Mouse (Mus musculus) embryo, embryonic 9.5 days (tissue): ENCODE data around the gene Gatad2a.
A peak's percentile ranks its signal among the peaks of the same experiment; 100 is the strongest.

ENCODE experiments used
- DNase-seq: peaks from one replicate; pipeline ENCODE4 v3.0.0-alpha.2; 2017; ENCODE audit errors: extremely low spot score

The Gatad2a gene

DNA sequence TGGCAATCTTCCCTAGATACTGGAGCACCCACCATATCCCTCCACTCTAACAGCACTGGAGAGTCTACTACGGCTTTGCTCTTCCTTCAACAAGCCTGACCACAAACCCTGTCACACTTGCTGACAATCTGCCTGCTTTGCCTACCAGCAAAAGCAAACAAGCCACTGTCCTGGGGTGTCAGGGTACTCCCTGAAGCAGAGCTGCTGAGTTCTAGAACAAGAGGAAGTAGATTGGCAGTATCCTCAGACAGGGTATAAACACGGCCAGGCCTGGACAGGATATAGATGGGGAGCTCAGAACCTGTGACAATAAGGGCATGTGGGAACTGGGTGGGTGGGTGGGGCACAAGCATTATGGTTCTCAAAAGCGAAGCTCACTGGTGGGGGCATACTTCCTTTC lies 58.7 kb downstream of the Gatad2a start:
- DNase-seq, result no peak

DNA sequence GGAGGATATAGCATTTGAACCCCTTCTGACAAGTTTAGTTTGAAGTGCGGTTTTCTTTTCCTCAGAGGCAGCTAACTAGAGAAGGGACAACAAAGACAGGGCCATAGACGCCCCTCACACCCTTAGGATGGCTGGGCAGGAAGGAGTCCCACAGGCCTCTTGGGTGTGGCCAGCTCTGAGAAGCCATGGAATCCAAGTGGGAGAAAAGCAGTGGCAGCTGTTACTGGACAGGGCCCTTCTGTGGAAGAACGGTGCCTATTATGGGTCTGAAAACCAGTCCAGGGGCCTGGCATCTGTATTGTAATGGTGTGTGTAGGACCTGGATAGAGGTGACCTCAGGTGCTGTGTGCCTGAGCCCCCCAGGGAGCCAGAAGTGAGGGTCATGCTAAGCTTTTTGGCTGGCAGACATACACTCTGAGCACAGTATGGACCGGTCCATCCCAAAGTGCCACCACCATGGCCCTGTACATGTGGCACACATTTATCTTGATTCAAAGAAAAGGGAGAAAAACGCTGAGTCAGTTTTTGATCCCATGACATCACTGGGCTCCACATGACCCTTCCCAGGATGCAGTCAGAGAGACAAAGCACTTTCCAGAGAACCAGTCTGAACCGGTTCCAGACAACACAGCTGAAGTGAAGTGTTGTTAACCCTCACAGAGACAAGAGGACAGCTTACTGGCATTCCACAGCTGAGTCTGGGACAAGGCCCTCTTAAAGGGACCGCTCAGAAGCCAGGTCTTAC lies 60.0 kb downstream of the Gatad2a start:
- DNase-seq, result peak; percentile 39

DNA sequence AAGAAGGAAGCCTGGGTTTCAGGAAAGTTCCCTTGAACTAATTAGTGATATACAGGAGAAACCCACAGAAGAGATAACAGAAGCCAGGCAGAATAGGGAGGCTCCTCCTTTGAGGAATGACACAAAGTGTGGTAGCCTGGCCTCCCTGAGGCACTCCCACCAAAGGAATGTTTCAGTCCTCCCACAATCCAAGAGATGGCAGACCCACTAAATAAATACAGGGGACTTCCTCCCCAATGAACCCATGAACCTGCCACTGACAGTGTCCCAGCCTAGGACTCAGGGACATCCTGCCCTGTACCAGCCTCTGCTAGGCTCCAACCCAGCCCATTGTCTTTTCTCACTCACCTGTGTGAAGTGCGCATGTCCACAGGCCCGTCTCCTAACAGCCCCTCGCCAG lies 60.8 kb downstream of the Gatad2a start:
- no peak for DNase-seq

DNA sequence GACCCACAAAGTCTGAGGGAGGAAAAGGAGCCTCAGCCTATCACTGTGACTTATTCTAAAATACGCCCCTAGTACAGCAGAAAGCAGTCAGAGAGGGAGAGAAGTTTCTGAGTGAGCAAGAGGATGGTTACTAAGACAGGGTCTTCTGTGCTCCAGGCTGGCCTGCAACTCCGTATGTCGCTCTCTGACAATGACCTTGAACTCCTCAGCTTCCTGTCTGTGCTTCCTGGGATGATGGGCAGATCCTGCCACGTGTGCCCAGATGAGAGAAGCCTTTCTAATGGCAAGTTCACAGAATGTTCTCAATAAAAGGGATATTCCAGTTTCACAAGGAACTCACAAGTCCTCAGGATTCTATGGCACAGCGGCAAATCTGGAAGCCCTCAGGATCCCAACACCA lies 61.6 kb downstream of the Gatad2a start:
- DNase-seq, result no peak

DNA sequence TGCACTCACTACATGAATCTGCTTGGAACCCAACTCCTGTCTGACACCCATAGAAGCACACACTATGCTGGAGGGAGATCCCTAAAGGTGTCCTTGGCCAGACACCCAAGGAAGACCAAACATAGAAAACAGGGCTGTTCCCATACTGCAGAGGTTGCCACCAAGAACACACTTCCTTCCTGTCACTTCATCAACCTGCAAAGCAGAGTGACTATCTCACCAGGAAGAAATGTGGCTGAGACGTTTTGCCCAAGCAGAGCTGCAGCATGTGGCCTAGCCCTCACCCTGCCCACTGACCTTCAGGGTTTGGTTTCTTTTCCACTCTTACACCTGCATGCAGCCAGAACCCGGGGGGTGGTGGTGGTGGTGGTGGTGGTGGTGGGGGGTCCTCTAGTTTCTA lies 62.4 kb downstream of the Gatad2a start:
- no peak for DNase-seq

DNA sequence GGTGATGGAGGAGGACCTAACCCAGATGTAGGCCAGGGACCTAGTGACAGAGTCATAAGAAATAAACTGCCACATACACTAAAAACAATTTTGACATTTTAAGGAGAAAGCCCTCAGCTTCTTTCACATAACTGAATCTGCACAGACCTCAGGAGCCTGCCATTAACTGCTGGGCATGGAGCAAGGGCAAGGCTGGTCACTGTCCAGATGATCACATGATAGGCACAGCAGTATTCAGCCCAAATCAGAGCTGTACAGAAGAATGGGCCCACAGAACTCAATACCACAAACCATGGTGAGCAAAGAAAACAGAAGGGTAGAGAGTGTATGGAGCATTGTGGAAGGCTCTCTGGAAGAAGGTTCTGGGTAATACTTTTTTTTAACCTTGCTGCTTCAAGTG lies 69.3 kb downstream of the Gatad2a start:
- no peak for DNase-seq

DNA sequence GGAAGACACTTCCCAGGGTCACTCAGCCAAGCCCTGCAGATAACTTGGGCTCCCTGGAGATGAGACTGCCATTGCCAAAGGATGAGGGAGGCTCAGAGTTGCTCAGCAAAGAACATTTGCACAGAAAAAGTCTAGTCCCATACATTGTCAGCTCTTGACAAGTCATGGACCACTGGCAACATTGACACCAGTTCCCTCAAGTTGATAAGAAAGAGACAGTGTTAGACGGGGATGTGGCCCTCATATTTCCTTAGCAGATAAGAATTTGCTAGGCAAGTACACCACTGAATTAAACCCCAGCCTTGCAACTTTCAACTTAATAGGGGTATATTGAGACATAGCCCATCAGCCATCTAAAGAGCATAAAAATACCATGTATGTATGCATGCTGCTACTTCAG lies 72.2 kb downstream of the Gatad2a start:
- no peak for DNase-seq

DNA sequence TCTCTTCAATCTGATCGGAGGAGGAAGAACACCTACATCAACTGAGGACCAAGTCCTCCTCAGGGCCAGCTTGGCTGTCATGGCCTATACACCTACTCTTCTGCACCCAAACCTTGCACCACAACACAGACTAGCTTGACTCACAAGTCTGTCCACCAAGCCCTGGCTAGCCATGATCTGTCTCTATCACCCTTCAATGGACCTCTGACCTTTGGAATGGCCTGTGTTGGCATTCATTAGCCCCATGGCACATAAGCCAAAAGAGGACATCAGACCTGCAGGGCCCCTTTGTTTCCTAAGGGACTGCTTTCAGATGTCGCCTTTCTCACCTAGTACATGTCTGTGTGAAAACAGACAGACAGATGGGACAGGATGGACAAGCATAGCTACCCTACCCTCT lies 75.0 kb downstream of the Gatad2a start:
- DNase-seq, result no peak

DNA sequence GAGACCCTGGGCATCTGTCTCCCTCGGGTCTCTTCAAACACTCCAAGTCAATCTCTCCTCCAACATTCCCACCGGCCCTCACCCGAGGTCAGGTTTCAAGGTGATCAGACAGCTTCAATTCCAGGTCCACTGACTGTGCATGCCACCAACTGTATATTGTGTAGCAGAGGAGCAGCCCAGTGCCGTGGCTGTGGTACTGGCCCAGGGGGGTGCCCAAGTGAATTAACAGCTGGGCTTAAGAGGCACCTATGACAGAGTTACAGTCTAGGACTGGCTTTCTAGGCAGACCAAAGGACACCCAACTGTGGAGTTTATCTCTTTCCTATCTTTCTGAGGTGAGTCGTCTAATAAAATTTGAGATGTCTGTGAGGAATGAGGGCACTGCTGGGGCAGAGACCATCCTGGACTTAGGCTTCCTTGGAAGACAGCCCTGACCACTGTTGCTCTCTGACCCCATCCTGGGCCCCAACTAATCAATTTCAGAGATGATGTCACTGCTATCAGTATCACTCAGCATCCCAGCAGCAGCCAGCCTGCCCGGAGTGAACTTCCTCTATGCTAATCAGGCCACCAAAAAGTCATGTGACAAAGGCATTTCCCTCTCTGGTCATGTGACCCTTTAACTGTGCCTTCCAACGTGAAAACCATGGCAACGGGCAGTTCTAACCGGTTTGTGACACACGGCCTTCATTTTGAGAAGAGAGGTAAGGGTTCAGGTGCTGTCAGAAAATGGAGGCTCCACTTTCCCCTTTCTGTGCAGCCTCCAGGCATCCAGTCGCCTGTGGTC lies 76.1 kb downstream of the Gatad2a start:
- DNase-seq, result peak; percentile 55

DNA sequence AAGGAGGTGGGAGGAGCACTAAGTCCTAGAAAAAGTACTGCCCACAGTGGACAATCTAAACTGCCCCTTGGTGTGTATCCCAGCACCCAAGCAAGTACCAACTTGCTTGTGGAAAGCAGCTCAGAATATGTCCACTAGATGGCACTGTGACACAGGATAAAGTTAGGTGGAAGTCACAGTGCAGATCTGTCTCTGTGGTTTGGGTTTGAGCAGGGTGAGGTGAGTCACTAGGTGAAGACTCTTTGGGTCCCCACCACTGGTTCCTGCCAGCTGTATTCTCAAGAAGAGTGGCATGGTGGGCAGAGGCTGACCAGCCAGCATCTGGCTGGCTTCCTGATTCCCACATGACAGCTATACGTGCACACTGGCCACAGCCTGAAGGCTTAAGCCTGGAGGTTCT lies 77.2 kb downstream of the Gatad2a start:
- peak; percentile 84 for DNase-seq

DNA sequence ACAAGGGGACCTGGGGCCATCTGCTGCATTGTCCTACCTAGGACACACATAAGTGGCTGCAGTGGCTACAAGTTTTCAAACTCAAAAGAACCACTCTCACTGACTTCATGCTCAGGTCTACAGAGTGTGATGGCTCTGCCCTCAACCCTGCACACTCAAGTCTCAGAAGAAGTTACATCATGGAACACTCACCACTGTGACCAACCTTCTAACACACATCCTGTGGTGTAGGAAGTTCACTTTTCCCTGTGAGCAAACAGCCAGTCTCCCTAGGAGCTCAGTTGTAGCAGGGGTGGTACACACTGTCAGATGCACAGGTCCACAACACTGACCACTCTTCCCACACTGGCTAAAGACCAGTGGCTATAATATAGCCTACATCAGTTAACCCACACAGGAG lies 77.7 kb downstream of the Gatad2a start:
- no peak for DNase-seq

DNA sequence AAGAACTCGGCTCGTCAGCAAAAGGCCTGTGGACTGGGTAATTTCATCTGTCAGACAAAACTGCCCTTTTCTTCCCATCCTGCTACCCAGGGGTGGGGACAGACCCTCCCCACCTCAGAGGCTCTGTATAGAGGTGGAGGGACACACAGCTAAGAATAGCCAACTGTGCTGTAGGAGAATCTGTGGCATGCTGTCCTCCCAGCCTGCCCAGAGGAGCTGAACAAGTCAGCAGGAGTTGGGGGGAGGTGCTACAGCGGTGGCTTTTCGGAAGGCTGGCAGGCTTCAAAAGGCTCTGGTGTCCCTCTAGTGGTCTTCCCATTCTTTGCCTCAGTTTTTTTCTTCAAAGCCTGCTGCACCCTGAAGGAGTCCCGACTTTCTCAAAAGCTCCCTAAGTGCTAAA lies 80.4 kb downstream of the Gatad2a start:
- no peak for DNase-seq

DNA sequence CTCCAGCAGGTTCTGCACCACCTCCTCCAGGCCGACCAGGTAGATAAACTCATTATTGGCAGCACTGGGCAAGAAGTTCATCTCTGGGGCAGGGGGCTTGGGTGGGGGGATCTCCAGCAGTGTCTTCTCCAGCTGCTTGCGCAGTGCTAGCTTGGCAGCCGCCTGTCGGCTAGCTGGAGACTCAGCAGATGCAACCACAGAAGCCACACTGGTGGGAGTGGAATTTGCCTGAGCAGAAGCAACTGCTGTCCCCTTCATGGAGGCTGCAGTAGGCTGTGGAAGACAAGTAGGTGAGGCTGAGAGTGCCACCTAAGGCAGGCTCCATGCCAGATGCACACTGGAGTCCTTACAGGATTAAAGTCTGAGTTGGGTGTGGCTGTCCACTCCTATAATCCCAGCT lies 81.7 kb downstream of the Gatad2a start:
- no peak for DNase-seq

DNA sequence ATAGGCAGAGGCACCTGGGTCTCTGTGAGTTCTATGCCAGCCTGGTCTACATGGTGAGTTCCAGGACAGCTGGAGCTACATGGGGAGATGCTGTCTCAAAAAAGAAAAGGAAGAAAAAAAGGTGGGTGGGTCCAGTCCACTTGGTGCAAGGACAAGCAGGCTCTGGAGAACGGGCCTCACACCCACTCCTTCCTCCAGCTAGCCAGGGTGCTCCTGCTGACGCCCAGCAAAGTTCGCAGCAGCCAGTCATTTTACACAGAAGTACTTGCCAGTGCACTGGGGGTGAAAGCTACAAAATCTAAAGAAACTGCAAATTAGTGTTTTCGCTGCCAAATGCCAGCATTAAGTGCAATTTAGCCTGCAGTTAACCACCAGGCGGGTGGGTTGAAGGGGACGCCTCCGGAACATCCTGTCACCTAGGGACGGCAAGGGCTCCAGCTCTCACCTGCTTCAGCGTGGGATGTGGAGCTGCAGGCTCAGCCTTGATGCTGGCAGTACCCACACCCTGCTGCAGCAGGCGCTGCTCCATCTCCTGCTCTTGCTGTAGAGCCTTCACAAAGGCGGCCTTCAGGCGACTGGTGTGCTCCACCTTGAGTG lies 83.6 kb downstream of the Gatad2a start:
- no peak for DNase-seq

DNA sequence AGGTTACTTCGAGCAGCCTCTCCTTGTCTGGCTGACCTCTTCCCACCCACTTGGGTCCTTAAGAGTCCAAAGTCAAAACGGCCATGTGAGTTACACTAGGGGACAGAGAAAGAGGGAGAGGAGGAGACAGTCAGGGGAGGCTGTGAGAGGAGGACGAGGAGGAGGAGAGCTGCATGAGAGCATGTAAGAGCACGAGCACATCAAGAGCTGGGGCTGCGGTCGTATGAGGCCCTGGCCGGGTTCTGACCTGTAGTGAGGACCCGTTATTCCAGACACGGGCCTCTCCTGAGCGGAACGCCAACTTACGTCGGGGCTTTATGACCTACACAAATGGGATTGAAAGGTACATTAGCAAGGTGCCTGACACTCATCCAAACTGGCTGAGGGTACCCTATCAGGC lies 84.3 kb downstream of the Gatad2a start:
- no peak for DNase-seq

DNA sequence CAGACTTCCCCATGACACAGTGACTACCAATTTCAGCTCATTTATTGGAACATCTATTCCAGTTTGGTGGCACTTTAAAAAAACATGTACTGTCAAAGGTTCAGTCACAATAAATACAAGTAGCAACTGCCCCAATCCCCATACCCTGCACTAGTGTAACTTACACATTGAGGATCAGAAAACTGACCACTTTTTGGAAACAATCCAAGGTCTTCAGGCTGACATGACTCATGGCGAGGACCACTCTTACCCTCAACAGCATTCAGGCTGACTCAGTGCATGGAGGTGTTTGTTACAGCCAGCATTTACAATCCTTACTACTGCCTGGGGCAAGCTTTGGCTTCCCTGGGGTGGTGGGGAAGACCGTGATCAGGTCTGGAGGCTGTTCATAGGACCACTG lies 89.1 kb downstream of the Gatad2a start:
- DNase-seq, result no peak

DNA sequence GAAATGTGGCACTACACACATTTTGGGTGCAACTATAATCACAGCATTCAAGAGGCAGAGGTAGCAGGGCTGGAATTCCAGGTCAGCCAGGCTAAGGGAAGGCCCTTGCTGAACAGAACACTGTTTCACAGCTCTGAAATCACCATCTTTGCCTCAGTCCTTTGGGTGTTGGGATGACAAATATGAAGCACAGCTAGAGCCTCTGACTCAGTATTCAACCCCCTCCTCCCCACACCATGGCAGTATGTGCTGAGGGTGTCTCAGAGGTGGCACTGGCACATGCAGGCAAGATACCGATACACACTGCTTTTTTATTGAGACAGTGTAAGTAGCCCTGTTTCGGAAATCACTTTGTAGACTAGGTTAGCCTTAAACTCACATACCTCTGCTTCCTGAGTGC lies 89.9 kb downstream of the Gatad2a start:
- DNase-seq, result no peak

DNA sequence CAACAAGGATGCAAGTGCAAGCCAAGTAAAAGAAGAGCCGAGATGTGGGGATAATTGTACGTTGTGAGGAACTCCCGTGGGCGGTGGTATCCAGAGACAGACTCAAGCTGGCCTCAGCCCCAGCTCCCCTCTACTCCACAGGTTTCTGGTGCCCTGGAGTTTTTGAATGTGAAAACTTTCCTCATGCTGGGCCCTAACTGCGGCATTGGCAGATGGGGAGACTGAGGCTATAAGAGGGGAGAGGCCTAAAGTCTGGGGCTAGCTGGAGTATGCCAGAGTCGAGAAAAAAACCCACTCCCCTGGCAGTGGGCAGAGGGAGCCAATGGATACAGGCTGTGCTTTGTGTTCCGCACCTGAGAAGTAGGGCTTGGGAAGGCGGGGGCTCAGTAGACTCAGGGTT lies 92.1 kb downstream of the Gatad2a start:
- no peak for DNase-seq

DNA sequence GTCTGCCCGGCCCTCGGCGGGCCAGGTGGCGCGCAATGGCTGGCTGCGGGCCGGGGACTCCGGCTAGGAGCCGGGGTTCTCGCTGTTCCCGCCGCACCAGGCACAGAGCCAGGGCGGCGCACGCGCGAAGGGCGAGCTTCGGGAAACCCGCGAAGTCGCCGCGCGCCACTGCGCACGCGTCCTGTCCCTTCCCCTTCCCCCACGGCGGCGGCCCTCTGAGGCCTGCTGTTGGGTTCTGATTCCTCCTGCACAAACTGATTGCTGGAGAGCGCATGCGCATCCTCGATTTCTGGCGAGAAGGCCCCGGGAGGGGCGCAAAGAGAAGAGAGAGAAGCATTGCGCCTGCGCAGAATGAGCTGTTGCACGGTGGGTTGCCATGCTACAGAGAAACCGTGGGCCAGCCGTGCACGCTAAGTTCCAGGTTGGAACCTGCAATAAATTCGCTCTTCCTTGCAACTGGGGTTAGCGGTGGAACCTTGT lies 93.1 kb downstream of the Gatad2a start:
- DNase-seq, result peak; percentile 97

DNA sequence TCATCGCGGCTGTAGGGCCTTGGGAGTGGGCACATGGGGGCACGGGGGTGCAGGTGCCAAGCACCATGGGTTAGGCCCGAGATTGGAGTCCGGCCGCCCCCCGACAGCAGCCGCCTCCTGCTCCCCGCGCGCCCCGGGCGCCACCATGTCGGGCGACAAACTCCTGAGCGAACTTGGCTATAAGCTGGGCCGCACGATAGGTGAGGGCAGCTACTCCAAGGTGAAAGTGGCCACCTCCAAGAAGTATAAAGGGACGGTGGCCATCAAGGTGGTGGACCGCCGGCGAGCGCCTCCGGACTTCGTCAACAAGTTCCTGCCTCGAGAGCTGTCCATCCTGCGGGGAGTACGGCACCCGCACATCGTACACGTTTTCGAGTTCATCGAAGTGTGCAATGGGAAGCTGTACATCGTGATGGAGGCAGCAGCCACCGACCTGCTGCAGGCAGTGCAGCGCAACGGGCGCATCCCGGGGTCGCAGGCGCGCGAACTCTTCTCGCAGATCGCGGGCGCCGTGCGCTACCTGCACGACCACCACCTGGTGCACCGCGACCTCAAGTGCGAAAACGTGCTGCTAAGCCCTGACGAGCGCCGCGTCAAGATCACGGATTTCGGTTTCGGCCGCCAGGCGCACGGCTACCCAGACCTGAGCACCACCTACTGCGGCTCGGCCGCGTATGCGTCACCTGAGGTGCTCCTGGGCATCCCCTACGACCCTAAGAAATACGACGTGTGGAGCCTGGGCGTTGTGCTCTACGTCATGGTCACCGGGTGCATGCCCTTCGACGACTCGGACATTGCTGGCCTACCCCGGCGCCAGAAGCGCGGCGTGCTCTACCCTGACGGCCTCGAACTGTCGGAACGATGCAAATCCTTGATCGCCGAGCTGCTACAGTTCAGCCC lies 93.8 kb downstream of the Gatad2a start, which contains the start of the genes Tssk6, Ndufa13 and Yjefn3:
Gene Tssk6 (plus strand): TSS at position 22 of the 900 bp plus-strand sequence.
Gene Ndufa13 (minus strand): TSS at position 396 of the 900 bp plus-strand sequence.
Gene Yjefn3 (minus strand): TSS at position 550 of the 900 bp plus-strand sequence.
- peak; percentile 58 for DNase-seq

DNA sequence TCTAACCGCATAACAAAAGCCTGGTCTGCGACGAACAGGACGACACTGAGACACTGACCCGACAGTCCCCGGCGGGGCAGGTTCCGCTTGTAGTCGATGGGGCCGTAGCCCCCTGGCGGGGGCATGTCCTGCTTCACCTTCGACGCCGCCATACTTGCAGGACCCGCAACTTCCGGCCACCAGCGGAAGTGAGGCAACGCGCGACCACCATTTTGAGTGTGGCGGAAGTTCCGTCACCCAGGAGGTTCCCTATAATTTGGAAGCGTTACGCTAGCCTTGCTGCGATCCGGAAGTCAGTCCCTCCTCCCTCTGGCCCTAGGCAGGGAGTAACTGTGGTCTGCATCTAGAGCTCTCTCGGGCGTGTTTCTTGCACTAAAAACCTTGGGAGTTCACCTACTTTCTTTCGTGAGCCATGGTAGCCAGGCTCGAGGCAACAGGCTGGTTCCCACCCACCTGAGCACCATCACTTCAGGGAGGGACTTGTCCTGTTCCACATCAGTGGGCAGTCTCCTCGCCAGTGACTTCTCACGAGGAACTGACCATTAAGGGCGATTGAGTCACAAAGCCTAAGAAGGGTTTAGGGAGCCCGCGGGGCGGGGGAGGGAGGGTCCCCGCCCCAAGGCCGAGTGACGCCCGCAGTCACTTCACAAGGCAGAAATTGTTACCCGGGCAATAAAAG lies 94.6 kb downstream of the Gatad2a start:
- DNase-seq, result peak; percentile 99
